Mouse (Mus musculus): ENCODE data around the gene Krt9.

Krt9 gene

DNA sequence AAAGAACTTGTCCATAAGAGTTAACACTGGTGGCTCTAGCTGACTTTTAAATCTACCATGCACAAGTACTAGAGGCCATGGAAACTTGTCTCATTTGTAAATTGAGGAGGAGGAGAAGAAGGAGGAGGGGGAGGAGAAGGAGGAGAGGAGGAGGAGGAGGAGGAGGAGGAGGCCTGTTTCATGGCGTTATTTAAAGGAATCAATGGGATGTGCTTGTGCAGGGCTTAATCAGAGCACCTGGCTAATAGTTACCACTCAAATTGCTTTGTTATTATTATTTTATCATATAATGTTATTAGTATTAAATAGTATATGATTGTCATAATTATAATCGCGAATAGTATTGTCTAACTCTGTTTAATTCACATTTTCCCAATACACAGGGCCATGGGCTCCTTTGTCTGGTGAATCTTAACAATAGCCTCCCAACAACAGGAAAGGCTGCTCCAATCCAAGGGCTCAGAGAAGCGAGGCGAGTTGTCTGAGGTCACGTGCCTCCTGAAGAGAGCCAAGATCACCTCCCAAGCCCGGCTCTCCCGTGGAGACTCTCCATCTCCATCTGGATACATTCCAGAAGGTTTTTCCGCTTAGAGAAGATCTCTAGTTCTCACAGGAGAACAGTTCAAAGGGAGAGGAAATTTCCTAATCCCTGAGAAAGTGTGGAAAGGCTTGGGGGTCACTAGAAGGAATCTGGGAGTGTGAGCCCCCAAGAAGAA lies 44.3 kb downstream of the Krt9 start, which contains the start of gene Krt19:
Gene Krt19, minus strand, starts transcription at position 51 of the 716 bp plus-strand sequence.
- no peak for DNase-seq (ENCODE audit: low read depth, low spot score)

DNA sequence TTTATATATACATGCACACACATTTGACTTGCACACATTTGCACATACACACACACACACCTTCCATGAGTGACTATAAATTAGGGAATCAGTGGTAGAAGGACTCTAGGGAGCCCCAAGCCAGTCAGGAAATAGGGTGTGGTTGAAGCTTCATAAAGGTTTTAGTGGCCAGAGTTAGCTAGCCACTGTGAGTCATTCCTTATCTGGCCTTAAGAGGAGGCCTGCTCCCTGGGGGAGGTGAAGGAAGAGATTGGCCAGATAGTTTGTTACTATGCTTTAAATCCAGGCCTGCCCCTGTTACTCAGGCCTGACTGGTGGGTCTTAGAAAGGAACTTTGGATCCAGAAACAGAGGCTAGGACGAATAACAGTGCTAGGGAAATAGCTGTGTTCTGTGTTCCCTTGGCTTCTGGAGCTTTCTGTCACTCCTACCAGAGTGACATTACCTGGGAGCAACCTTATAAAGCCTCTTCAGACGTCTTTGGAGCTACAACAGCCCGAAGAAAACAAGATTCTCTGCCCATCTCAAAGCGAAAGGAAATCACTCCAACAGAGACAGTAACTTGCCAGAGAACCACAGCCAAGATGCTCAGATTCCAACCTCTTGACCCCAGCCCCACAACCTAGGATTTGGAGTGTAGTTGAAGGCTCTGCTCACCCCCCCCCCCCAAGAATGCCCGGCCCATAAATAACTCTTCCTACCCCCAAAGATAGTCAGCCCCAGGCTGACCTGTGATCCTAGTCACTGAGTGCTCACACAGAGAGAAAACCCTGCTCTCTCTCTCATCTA lies 45.3 kb downstream of the Krt9 start:
- no peak for DNase-seq (ENCODE audit: low read depth, low spot score)

DNA sequence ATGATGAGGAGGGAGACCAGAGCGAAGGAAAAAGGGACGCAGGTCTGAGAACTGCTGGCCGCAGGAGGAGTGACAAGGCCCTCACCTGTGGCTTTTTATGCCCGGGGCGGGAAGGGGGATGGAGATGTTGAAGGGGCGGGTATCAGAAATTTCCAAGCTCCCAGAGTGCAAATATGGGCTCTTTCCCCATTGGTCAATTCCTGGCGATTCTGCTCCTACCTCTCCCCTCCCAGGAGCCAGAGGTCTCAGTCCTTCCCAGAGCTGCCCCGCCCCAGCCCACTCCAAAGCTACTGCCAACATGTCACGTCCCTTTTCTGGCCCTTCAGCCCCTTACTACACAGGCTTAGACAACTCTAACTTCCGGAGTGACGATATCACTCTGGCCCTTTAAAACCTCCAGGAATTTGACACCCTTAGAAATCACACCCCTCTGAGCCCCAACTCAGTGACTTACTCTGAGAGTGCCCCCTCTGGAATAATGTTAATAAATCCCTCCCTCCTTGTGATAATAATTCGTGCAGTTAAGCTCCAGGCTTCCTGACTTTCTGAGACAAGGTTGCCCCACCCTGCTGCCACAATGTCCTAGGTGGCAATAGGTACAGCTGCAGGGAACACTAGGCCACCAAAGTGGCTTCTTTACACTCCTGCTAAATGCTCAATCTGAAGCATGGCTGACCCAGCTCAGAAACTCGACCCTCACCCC lies 47.0 kb downstream of the Krt9 start:
- no peak for DNase-seq (ENCODE audit: low read depth, low spot score)

DNA sequence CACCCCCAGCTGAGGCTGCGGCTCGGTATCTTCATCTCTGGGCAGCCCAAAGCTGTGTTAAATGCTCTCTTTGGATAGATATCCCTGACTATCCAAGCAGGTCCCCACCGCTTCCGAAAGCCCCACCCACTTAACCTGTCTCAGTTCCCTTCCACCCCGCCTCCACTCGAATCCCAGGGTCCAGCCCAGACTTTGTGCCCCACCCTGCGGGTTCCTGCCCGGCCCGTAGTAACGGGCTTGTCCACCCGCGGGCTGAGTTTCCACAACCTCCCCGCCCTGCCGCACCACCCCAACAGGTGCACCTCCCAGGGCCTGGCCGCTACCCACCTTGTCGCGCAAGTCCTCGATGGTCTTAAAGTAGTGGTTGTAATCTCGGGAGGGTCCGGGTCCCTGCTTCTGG lies 47.9 kb downstream of the Krt9 start:
- DNase-seq (ENCODE audit: low read depth, low spot score): no peak

DNA sequence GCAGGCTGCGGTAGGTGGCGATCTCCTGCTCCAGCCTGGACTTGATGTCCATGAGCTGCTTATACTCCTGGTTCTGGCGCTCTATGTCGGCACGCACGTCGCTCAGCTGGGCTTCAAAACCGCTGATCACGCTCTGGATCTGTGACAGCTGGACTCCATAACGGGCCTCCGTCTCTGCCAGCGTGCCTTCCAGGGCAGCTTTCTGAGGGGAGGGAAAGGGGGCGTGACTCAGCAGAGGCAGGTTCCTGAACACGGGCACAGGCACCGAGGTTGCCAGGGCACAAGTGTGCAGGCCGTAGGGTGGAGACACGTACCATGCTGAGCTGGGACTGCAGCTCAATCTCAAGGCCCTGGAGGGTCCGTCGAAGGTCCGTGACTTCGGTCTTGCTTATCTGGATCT lies 52.1 kb downstream of the Krt9 start:
- DNase-seq (ENCODE audit: low read depth, low spot score): no peak

DNA sequence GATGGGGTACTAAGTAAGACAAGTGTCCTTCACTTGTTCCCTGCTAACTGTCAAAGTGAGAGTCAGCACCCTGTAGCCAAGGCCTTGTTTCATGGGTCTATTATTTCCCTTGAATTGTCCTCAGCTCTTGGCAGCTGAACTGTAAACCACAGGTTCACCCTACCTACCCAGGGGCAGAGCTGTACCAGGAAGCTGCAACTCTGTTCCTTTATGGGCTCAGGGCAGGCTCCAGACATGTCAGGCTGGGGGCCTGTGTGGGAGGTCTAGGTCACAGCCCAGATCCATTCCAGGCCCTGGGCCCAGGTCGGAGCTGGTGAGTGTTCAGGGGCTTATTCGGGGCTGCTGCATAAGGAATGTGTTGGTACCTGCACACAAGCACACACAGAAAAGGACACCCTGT lies 53.7 kb downstream of the Krt9 start:
- DNase-seq (ENCODE audit: low read depth, low spot score): no peak

DNA sequence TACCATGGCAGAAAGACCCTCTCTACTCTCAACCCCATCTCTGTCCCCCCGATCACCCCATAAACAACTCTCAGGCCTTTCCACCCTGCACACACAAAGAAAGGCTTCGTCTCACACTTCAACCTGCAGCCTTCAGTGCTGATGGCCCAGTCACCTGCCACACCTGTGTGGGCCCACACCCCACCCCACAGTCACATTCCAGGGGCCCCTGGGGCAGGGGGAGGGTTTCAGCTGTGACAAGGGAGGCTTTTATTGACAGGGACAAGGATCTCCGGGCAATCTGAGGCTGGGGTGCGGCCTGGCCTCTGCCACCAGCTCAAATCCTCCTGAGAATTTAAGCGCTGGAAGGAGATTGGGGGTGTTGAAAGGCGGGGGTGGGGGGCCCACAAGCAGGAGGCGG lies 54.2 kb downstream of the Krt9 start:
- no peak for DNase-seq (ENCODE audit: low read depth, low spot score)

DNA sequence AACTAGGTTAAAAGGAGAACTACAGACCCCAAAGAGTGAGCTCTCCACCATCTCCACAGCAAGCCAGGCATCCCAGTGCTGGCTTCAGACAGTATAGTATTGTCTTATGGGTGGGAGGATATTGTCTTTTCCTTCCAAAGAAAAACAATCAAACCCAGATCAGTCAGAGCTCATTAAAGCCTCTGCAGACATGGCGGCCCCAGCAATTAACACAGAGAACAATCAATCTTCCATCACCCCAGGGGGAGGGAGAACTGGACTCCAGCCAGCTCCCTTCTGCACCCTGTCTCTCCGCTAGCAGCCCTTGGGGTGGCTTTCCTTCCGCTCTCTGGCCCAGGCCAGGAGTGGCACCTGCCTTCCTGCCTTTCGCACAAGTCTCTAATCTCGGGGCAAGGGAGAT lies 55.4 kb downstream of the Krt9 start:
- no peak for DNase-seq (ENCODE audit: low read depth, low spot score)
